ENCODE assay signal across 9 mouse cellular contexts in genomic region chr16:38091041-38091440, GRCm38 (mm10). TPM values are rescaled to one million over a fixed set of nuclear protein-coding genes. Genes with fewer than 3 reads are reported as not detected.
DNase-seq lines count a peak whose midpoint lies in the region; ATAC-seq and TF ChIP-seq lines count a peak whose summit lies in the region.
"Had no signal": no experiment of that assay in that cellular context is flagged by ENCODE, and none has a peak within 500 bp of the region (broad histone marks: within the 10 kb centered on the region; RNA-seq: fewer than 3 reads in every experiment).

No protein-coding gene starts in this region.

- H3K27me3 ChIP-seq in heart, embryonic 12.5 days (replicated peaks): no peaks in the 10 kb centered on the region
- no peaks in the 10 kb centered on the region for H3K27me3 ChIP-seq in hindbrain, embryonic 10.5 days (ENCODE audit: insufficient read depth, poor library complexity, severe bottlenecking)
- H3K27me3 ChIP-seq in midbrain, embryonic 10.5 days (ENCODE audit: low read depth, poor library complexity, severe bottlenecking): no peaks in the 10 kb centered on the region

- peaks cover 34% of the 10 kb centered on the region for H3K4me1 ChIP-seq in heart, embryonic 12.5 days (replicated peaks)
- peaks cover 0 to 5% of the 10 kb centered on the region in 2 experiments; a peak in 3 of 4 replicates for H3K4me1 ChIP-seq in ES-E14 (ENCODE audit: control insufficient read depth in 2 of 2, insufficient read depth in 2 of 2, low read length in 2 of 2, poor library complexity in 1 of 2)
- peaks cover 47% of the 10 kb centered on the region for H3K4me1 ChIP-seq in hindbrain, embryonic 10.5 days (replicated peaks)
- peaks cover 61% of the 10 kb centered on the region for H3K4me1 ChIP-seq in midbrain, embryonic 10.5 days

- peak overlapping the region; percentile 76 for H3K4me2 ChIP-seq in heart, embryonic 12.5 days

- in situ Hi-C loops in ES-E14 (cut with MboI; ENCODE audit: low sequenced_read_pairs in 2 of 2, unreplicated experiment in 2 of 2): no loop called here

- peak overlapping the region; percentile 99 for H3K4me3 ChIP-seq in heart, embryonic 12.5 days
- peak overlapping the region; percentile 93 to 98 for H3K4me3 ChIP-seq in ES-E14 (ENCODE audit: insufficient read depth in 1 of 2, low read depth in 1 of 2, low read length in 2 of 2, poor library complexity in 1 of 2, severe bottlenecking in 1 of 2)
- H3K4me3 ChIP-seq in hindbrain, embryonic 10.5 days: peak overlapping the region; percentile 96
- H3K4me3 ChIP-seq in midbrain, embryonic 10.5 days: peak overlapping the region; percentile 95

- H3K27ac ChIP-seq in heart, embryonic 12.5 days (ENCODE audit: poor library complexity, severe bottlenecking): peak overlapping the region; percentile 8; the same call in 1 of the 2 replicates
- no peak overlapping the region for H3K27ac ChIP-seq in ES-E14 (ENCODE audit: insufficient read depth, low read depth, low read length, poor library complexity, severe bottlenecking)
- peak overlapping the region; percentile 99 for H3K27ac ChIP-seq in hindbrain, embryonic 10.5 days
- peak overlapping the region; percentile 99 for H3K27ac ChIP-seq in midbrain, embryonic 10.5 days (replicated peaks)

- DNase-seq in heart, adult 18-20 months: no peak
- DNase-seq in ES-E14 (ENCODE audit: low read depth, low spot score): no peak
- no peak for DNase-seq in hindbrain, embryonic 10.5 days (ENCODE audit: low spot score)
- DNase-seq in midbrain, embryonic 10.5 days (ENCODE audit: low spot score): no peak
- DNase-seq in adrenal gland, adult 8-10 months: no peak
- DNase-seq in gastrocnemius, postnatal 10 days: no peak
- no peak for DNase-seq in thymus, postnatal 0 days (ENCODE audit: low spot score)
- DNase-seq: layer of hippocampus, postnatal 36 days had no signal

- peak overlapping the region; percentile 79 for H3K9ac ChIP-seq in heart, embryonic 12.5 days
- peak overlapping the region; percentile 55; the same call in 1 of the 2 replicates for H3K9ac ChIP-seq in ES-E14 (ENCODE audit: insufficient read depth, low read depth, low read length, poor library complexity, severe bottlenecking)

- ATAC-seq in heart, embryonic 12.5 days (ENCODE audit: insufficient number of reproducible peaks, low FRiP score): no peak

- 0% methylated on average over 5 of the region's 5 CpGs for WGBS in heart, embryonic 12.5 days
- WGBS in hindbrain, embryonic 10.5 days: under 1% methylated on average over 5 of the region's 5 CpGs
- under 1% methylated on average over 5 of the region's 5 CpGs for WGBS in midbrain, embryonic 10.5 days

- peaks cover 2% of the 10 kb centered on the region; the same call in 1 of the 2 replicates for H3K36me3 ChIP-seq in heart, embryonic 12.5 days
- H3K36me3 ChIP-seq in ES-E14 (ENCODE audit: control insufficient read depth, insufficient read depth, low read length, poor library complexity, severe bottlenecking): no peaks in the 10 kb centered on the region
- peaks cover 13% of the 10 kb centered on the region for H3K36me3 ChIP-seq in hindbrain, embryonic 10.5 days
- H3K36me3 ChIP-seq in midbrain, embryonic 10.5 days: peaks cover 17% of the 10 kb centered on the region

- no peaks in the 10 kb centered on the region for H3K9me3 ChIP-seq in heart, embryonic 12.5 days (replicated peaks)
- H3K9me3 ChIP-seq in ES-E14 (ENCODE audit: control insufficient read depth, insufficient read depth, low read depth, low read length): no peaks in the 10 kb centered on the region
- H3K9me3 ChIP-seq in hindbrain, embryonic 10.5 days: no peaks in the 10 kb centered on the region
- H3K9me3 ChIP-seq in midbrain, embryonic 10.5 days (replicated peaks): no peaks in the 10 kb centered on the region

TF ChIP-seq in ES-E14, 5 proteins besides CTCF, POLR2A, EP300 and RAD21:
- TF ChIP-seq MAFK (IDR thresholded peaks at IDR 0.05; ENCODE audit: insufficient read depth, low read depth, low read length) (no peak), ZNF384 (IDR thresholded peaks at IDR 0.05; ENCODE audit: low read depth, low read length) (no peak), CHD2 (IDR thresholded peaks at IDR 0.05; ENCODE audit: low read depth, low read length) (no peak), ZC3H11A (IDR thresholded peaks at IDR 0.05; ENCODE audit: borderline replicate concordance, low read depth, low read length) (no peak), HCFC1 (IDR thresholded peaks at IDR 0.05; ENCODE audit: borderline replicate concordance, insufficient read depth, low read length) (no peak)

RNA-seq across cellular contexts. Expression of gene Gsk3b, which starts 2.2 kb away (rescaled TPM):
- 46.8 and 47.3 TPM in 2 replicates for polyA plus RNA-seq in heart, embryonic 12.5 days (2016; fragmentation: Nextera tagmentation; extraction: Ambion mirVana)
- 10 to 100 TPM; 49.9 to 53.8 TPM for total RNA-seq in heart, adult 18-20 months (2021)
- total RNA-seq in ES-E14 (2012; rRNA removed): 15.7 and 19.5 TPM in 2 replicates
- 73.9 and 84.1 TPM in 2 replicates for polyA plus RNA-seq in hindbrain, embryonic 10.5 days (2016; fragmentation: Nextera tagmentation; extraction: Ambion mirVana)
- polyA plus RNA-seq in midbrain, embryonic 10.5 days (2016; fragmentation: Nextera tagmentation; extraction: Ambion mirVana): 72.9 and 90.7 TPM in 2 replicates
- total RNA-seq in adrenal gland, adult 8-10 months (2022): 10 to 100 TPM; 67.6 to 79.6 (median 72.0) TPM
- 10 to 100 TPM; 58.8 to 65.8 TPM for total RNA-seq in gastrocnemius, postnatal 10 days (2021)
- polyA plus RNA-seq in thymus, postnatal 0 days (2015; fragmentation: Nextera tagmentation; extraction: Ambion mirVana): 37.9 and 45.6 TPM in 2 replicates
